Mouse (Mus musculus): Measurements from ENCODE around the gene Otub1. TPM values are rescaled to one million over a fixed set of nuclear protein-coding genes. Genes with fewer than 3 reads are reported as not detected.
A peak's percentile ranks its signal among the peaks of the same experiment; 100 is the strongest.

Gene Otub1
- total and polyA plus RNA-seq, 3 experiments: 103 to 285 (median 194) TPM

DNA sequence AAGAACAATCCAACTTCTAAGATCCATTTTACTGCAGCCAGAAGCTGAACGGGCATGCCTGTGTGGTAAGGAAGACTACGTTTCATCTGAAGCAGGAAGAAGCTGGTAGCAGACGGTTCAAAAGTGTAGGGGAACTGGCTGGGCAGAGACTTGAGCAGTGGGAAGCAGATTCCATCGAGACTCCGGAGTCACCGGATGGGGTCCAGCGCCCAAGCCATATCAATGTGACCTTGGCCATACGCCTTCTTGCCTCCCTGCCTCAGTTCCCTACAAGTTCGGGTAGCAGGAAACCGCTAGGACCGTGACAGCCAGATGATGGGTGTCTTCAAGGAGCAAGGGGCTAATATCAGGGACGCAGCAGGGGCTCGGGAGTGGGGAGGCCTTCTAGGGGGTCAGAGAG lies 34.2 kb upstream of the Otub1 start:
- Histone ChIP-seq H3K27ac (ENCODE audit: control insufficient read depth, low read depth, low read length) (peak overlapping the region; percentile 61), H3K9me3 (replicated peaks; ENCODE audit: insufficient read depth, low read length) (no peaks in the 10 kb centered on the region), H3K27me3 (ENCODE audit: control insufficient read depth in 1 of 2, insufficient read depth in 2 of 2, low read length in 2 of 2) (no peaks in the 10 kb centered on the region; a peak in 2 of 4 replicates), H3K4me3 (ENCODE audit: control insufficient read depth in 1 of 2, insufficient read depth in 1 of 2, low read depth in 2 of 2, low read length in 2 of 2) (peak overlapping the region; percentile 93 to 96), H3K9ac (ENCODE audit: control insufficient read depth, low read depth, low read length, poor library complexity, severe bottlenecking) (peak overlapping the region; percentile 100), H3K36me3 (ENCODE audit: control insufficient read depth in 1 of 2, insufficient read depth in 2 of 2, low read length in 2 of 2) (peaks cover 0 to 20% of the 10 kb centered on the region in 2 experiments; a peak in 3 of 4 replicates), H3K79me2 (ENCODE audit: control insufficient read depth, insufficient read depth, low read length, poor library complexity) (peaks cover 39% of the 10 kb centered on the region), H3K4me1 (ENCODE audit: control insufficient read depth in 1 of 2, insufficient read depth in 2 of 2, low read length in 2 of 2) (peaks cover 0 to 10% of the 10 kb centered on the region in 2 experiments; a peak in 2 of 4 replicates)
- peak; percentile 55 for DNase-seq (ENCODE audit: low read depth, low spot score)
- TF ChIP-seq RCOR1 (IDR thresholded peaks at IDR 0.05; ENCODE audit: low read depth, low read length): no peak
- TF ChIP-seq POLR2AphosphoS2 (IDR thresholded peaks at IDR 0.05; ENCODE audit: low read length): no peak
- no peak for TF ChIP-seq CTCF (IDR thresholded peaks at IDR 0.05 in 2 of 3, conservative IDR thresholded peaks at IDR 0.05 in 1 of 3; ENCODE audit: control insufficient read depth in 1 of 3, insufficient read depth in 1 of 3, low read depth in 2 of 3, low read length in 3 of 3, poor library complexity in 1 of 3, severe bottlenecking in 1 of 3)

GRCm38 (mm10) chr19:7239574-7239973 lies 33.5 kb upstream of the Otub1 start:
- Histone ChIP-seq H3K27me3 (ENCODE audit: control insufficient read depth in 1 of 2, insufficient read depth in 2 of 2, low read length in 2 of 2) (no peaks in the 10 kb centered on the region; a peak in 2 of 4 replicates), H3K4me1 (ENCODE audit: control insufficient read depth in 1 of 2, insufficient read depth in 2 of 2, low read length in 2 of 2) (peaks cover 0 to 10% of the 10 kb centered on the region in 2 experiments; a peak in 2 of 4 replicates), H3K79me2 (ENCODE audit: control insufficient read depth, insufficient read depth, low read length, poor library complexity) (peaks cover 41% of the 10 kb centered on the region), H3K27ac (ENCODE audit: control insufficient read depth, low read depth, low read length) (no peak overlapping the region), H3K4me3 (ENCODE audit: control insufficient read depth in 1 of 2, insufficient read depth in 1 of 2, low read depth in 2 of 2, low read length in 2 of 2) (peak overlapping the region; percentile 93 to 96), H3K9ac (ENCODE audit: control insufficient read depth, low read depth, low read length, poor library complexity, severe bottlenecking) (peak overlapping the region; percentile 100), H3K36me3 (ENCODE audit: control insufficient read depth in 1 of 2, insufficient read depth in 2 of 2, low read length in 2 of 2) (peaks cover 0 to 20% of the 10 kb centered on the region in 2 experiments; a peak in 3 of 4 replicates), H3K9me3 (replicated peaks; ENCODE audit: insufficient read depth, low read length) (no peaks in the 10 kb centered on the region)
- DNase-seq (ENCODE audit: low read depth, low spot score): no peak
- TF ChIP-seq SMC3 (IDR thresholded peaks at IDR 0.05; ENCODE audit: low read depth, low read length) (no peak), TBP (IDR thresholded peaks at IDR 0.05; ENCODE audit: low read depth, low read length) (no peak), CHD1 (IDR thresholded peaks at IDR 0.05; ENCODE audit: low read depth, low read length) (no peak), MAFK (IDR thresholded peaks at IDR 0.05; ENCODE audit: borderline replicate concordance, low read depth, low read length) (no peak), ETS1 (IDR thresholded peaks at IDR 0.05; ENCODE audit: low read depth, low read length) (no peak)

GRCm38 (mm10) chr19:7236742-7237141 lies 30.6 kb upstream of the Otub1 start:
- Histone ChIP-seq H3K4me1 (ENCODE audit: control insufficient read depth in 1 of 2, insufficient read depth in 2 of 2, low read length in 2 of 2) (peaks cover 0 to 10% of the 10 kb centered on the region in 2 experiments; a peak in 2 of 4 replicates), H3K27me3 (ENCODE audit: control insufficient read depth in 1 of 2, insufficient read depth in 2 of 2, low read length in 2 of 2) (no peaks in the 10 kb centered on the region), H3K27ac (ENCODE audit: control insufficient read depth, low read depth, low read length) (no peak overlapping the region), H3K9me3 (replicated peaks; ENCODE audit: insufficient read depth, low read length) (no peaks in the 10 kb centered on the region), H3K9ac (ENCODE audit: control insufficient read depth, low read depth, low read length, poor library complexity, severe bottlenecking) (no peak overlapping the region), H3K4me3 (ENCODE audit: control insufficient read depth in 1 of 2, insufficient read depth in 1 of 2, low read depth in 2 of 2, low read length in 2 of 2) (no peak overlapping the region), H3K36me3 (ENCODE audit: control insufficient read depth in 1 of 2, insufficient read depth in 2 of 2, low read length in 2 of 2) (peaks cover 6 to 20% of the 10 kb centered on the region in 2 experiments), H3K79me2 (ENCODE audit: control insufficient read depth, insufficient read depth, low read length, poor library complexity) (peaks cover 43% of the 10 kb centered on the region)
- TF ChIP-seq MEF2A (IDR thresholded peaks at IDR 0.05; ENCODE audit: extremely low read depth, insufficient replicate concordance, low read depth, low read length, poor library complexity, severe bottlenecking) (no peak), ELF1 (IDR thresholded peaks at IDR 0.05; ENCODE audit: low read depth, low read length) (no peak), TBP (IDR thresholded peaks at IDR 0.05; ENCODE audit: low read depth, low read length) (no peak), EP300 (IDR thresholded peaks at IDR 0.05; ENCODE audit: low read depth in 1 of 2, low read length in 2 of 2) (no peak), CHD1 (IDR thresholded peaks at IDR 0.05; ENCODE audit: low read depth, low read length) (no peak), SMC3 (IDR thresholded peaks at IDR 0.05; ENCODE audit: low read depth, low read length) (no peak), POLR2AphosphoS5 (IDR thresholded peaks at IDR 0.05; ENCODE audit: borderline replicate concordance, low read depth, low read length) (no peak), MAZ (IDR thresholded peaks at IDR 0.05; ENCODE audit: low read depth, low read length) (no peak), BHLHE40 (IDR thresholded peaks at IDR 0.05; ENCODE audit: borderline replicate concordance, low read depth, low read length) (no peak), TAL1 (IDR thresholded peaks at IDR 0.05; ENCODE audit: low read length) (no peak), TCF12 (IDR thresholded peaks at IDR 0.05; ENCODE audit: low read depth, low read length) (no peak), MYC (IDR thresholded peaks at IDR 0.05; ENCODE audit: low read depth, low read length) (no peak), GATA1 (IDR thresholded peaks at IDR 0.05; ENCODE audit: low read depth, low read length) (no peak), CHD2 (IDR thresholded peaks at IDR 0.05; ENCODE audit: low read length) (no peak), JUND (IDR thresholded peaks at IDR 0.05; ENCODE audit: low read depth, low read length) (no peak), MXI1 (IDR thresholded peaks at IDR 0.05; ENCODE audit: low read depth, low read length) (no peak), SIN3A (IDR thresholded peaks at IDR 0.05; ENCODE audit: low read length) (no peak)
- no peak for DNase-seq (ENCODE audit: low read depth, low spot score)
